Mouse (Mus musculus): ENCODE data around the gene Pdik1l.

The Pdik1l gene

DNA sequence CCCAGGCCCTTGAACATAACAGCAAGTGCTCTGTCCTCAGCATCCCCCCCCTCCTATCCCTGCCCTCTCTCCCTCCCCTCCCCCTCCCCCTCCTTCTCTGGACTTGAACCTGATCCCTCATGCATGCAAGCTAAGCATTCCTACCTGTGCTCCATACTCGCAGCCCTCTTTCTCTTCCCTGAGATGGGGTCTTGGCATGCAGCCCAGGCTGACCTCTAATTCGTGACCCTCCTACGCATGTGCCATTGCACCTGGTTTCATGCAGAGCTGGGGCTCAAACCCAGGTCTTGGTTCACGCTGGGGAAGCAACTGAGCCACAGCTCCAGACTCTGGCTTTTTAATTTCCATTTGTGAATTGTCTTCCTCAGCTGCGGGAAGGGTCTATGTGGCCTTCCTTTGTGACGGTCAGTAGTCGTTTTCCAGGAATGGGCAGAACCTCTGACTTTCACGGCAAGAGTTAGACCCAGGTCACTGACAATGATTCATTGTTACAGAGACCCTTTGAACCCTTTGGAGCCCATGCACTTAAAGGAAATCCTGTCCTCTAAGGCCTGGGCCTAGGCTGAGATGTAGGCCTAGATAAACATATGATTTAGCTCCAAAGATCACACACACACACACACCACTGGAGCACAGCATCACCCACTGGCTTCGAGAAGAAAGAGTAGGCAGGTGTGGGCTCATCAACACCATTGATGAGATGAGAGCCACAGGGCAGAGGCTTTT is 21.7 kb downstream of the Pdik1l start:
- in situ Hi-C loops (cut with MboI, MseI) = no loop called here

DNA sequence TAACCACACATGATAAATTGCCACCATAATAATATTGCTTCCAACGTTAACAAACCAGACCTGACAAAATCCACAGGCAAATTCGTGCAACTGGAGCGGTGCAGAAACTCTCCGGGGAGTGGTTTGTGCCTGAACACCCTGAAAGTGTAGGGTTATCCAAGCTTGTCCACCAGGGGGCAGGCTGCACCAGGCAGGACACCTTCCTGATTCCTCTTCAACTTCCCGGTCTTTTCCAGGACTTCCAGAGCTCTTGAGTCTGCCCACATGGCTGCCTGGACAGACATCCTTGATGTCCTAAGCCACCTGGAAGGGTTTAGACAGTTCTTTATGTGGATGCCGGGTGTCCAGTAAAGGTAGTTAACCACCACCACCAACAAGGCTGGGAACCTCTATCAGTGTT is 24.5 kb downstream of the Pdik1l start:
- in situ Hi-C loops (cut with MboI, MseI) = loop anchor here in 1 of 2 experiments (5.0 kb wide), 1 partner anchor 34 kb away; no protein-coding TSS in a partner anchor

DNA sequence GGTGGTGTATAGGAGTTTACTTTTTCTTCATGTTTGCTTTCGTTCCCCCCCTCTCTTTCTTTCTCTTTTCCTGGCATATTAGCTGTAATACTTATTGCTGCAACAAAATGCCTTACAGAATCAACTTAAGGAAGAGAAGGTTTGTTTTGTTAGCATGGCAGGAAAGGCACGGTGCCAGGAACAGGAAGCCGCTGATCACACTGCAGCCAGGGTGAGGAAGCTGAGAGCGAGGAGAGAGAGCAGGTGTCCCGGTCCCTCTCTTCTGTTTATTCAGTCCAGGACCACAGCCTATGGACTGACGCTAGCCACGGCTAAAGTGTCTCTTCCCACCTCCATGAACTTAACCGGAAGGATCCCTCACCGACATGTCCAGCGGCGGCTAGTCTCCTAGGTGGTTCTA is 29.3 kb downstream of the Pdik1l start:
- in situ Hi-C loops (cut with MboI, MseI) = loop anchor here in 1 of 2 experiments (10.0 kb wide), 1 partner anchor 456 kb away; no protein-coding TSS in a partner anchor

DNA sequence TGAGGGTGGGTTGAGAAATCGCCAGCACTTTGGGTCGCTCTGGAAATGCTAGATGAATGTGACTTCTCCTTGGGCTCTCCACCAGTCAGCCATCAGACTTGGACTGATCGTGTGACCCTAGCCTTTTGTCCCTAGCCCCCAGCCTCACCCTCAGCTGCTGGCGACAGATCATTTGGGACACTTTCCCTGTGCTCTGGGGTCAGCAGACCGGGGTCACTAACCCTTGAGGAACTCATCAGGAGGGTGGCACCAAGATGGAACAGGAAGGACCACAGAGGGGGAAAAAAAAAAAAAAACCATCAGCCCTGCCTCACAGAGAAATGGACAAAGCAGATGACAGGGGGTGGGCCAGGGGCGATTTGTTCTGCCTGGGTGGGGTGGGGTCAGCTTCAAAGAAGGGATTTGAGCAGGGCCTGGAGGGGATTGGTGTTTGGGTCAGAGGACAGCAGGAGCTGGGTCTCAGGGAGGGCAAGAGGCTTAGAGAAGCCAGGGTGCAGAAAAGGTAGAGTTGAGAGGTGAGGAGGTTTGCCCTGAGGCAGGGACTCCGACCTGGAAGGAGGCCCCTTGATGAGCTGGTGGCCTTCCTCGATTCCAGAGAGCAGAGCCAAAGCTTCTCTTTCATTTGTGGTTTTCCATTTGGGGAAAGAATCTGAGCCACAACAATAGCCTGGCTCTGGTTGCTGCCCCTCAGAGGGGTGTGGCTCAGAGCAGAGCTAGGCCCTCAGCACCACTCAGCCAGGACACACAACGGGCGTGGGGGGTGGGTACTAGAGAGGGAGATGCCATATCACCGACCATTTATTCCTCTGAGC is 30.3 kb downstream of the Pdik1l start:
- in situ Hi-C loops (cut with MboI, MseI) = loop anchor here in 1 of 2 experiments (10.0 kb wide), 1 partner anchor 457 kb away; no protein-coding TSS in a partner anchor

DNA sequence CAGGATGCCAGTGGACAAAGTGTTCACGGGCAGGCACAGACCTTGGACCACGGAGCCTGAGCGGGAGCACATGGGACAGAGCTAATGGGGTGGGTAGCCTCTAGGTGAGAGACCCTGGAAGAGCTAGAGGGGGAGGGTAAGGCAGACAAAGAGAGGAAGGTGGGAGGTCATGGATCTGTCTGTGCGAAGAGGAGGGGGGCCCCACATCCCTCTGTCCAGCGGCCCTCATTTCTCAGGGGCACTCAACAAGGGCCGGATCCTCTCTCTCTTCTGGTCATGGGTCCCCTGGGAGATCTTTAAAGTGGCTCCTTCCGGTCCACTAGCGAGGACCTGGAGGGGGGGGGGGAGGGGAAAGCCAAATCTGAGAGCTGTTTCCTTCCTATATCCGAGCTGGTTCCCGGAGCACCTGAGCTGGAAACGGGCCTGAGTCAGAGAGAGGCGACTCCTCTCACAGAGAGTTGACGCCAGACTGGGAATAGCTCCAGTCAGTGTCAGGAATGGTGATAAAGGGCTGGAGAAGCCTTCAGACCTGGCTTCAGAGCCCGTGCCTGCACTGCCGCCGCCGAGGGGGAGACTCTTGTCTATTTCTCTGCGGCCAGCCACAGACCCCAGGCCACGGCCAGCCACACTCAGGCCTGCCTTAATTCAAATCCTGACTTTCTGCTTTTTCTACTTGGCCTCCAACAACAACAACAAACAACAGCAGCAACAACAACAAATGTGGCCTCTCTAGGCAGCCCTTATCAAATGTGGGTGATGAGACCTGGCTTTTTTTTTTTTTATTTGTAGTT is 31.1 kb downstream of the Pdik1l start:
- in situ Hi-C loops (cut with MboI, MseI) = loop anchor here in 1 of 2 experiments (10.0 kb wide), 1 partner anchor 458 kb away; no protein-coding TSS in a partner anchor

DNA sequence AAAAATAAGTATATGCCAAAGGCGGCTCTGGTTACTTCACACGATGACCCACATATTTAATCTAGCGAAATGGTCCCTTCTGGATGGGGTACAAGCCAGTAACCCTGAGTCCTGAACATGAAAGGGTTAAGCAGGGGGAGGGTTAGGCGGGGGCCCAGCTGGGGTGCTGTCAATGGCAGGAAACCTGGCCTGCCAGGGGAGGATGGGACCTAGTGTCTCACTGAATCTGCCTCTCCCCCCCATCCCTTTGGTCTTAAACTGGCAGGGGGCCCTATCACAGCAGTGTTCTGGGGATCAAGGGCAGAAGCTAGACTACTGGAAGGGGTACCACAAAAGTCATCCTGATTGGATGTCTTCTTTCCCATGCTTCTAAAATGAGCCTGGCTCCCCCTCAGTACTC is 31.8 kb downstream of the Pdik1l start:
- in situ Hi-C loops (cut with MboI, MseI) = loop anchor here in 1 of 2 experiments (10.0 kb wide), 1 partner anchor 459 kb away; no protein-coding TSS in a partner anchor

DNA sequence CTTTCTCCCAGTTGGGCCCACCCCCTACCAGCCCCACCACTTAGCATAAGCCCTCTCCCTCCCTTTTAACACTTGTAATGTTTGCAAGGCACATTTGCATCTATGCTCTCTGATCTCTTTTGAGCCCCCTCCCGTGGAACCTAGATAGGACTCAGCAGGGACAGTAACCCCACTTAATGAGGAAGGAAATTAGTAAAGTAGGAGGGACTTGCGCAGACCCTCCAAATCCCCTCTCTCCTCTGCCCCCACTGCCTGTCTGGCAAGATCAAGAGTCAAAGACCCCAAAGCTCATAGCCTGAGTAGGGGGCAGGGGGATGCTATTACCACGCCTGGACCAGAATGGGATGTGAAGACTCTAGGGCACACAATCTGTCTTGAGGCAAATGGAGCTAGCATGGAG is 32.9 kb downstream of the Pdik1l start:
- in situ Hi-C loops (cut with MboI, MseI) = loop anchor here in 1 of 2 experiments (10.0 kb wide), 1 partner anchor 460 kb away; no protein-coding TSS in a partner anchor

DNA sequence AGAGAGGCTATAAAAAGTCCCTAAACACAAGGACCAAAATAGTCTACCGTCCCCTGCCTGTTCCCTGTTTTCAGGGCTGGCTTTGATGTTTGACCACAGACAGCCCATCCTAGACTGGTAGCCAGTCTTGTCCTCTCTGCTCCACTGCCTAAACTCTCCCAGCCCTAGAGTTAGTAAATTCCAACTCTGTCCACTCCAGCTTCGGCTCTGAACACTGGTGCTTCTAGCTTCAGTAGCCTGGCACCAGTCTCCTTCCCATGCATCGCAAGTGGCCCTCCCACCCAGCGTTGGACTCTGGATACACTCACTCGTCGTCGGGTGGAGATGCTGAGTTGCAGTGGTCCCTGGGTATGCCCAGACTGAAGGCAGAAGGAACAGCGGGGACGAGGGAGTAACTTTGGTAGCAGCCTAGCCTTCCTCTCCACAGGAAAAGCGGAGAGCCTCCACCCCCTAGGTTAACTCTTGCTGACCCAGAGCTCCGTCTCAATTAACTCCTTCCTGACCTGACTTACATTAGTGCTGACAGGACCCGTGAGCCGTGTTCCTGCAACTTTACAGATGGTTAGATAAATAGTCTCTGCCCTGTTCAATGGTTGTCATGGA is 33.9 kb downstream of the Pdik1l start, which contains the start of gene Grrp1:
Gene Grrp1 (minus strand): TSS at position 385 of the 603 bp plus-strand sequence.
- in situ Hi-C loops (cut with MboI, MseI) = loop anchor here in 1 of 2 experiments (10.0 kb wide), 1 partner anchor 461 kb away; no protein-coding TSS in a partner anchor

DNA sequence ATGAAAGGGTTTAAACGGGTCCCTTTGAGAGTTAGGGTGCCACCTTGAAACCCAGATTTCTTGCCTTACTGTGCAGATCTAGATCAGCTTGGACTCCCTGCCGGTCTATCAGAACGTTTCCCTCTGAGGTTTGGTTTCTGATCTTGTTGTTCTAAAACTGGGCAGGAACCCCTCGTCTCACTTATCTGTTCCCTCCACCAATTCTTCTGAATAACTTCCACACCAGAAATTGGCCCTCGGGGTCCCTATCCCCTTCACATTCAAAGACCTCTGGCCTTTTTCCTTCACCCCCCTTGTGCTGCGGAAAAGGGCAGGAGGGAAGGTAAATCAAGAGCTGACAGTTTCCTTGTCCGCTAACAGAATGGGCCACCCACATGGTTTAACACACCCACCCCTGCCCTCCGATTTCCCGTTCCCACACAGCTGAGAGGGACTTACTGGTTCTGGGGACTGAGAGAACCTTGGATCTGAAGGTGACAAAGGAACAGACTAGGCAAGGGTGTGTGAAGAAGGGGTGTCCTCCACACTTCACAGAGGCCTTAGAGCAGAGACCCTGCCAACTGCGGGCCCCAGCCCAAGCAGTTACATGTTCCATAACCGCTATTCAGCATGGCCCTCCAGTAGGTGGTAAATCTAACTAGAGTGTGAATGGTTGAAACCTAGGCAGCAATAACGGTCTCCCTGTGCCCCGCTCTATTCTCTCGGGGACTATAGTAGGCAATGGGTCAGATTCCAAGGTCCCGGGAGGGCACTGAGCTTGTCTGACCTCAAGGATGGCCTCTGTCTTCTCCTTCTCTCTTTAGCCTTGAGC is 34.6 kb downstream of the Pdik1l start:
- in situ Hi-C loops (cut with MboI, MseI) = loop anchor here in 1 of 2 experiments (10.0 kb wide), 1 partner anchor 462 kb away; no protein-coding TSS in a partner anchor

DNA sequence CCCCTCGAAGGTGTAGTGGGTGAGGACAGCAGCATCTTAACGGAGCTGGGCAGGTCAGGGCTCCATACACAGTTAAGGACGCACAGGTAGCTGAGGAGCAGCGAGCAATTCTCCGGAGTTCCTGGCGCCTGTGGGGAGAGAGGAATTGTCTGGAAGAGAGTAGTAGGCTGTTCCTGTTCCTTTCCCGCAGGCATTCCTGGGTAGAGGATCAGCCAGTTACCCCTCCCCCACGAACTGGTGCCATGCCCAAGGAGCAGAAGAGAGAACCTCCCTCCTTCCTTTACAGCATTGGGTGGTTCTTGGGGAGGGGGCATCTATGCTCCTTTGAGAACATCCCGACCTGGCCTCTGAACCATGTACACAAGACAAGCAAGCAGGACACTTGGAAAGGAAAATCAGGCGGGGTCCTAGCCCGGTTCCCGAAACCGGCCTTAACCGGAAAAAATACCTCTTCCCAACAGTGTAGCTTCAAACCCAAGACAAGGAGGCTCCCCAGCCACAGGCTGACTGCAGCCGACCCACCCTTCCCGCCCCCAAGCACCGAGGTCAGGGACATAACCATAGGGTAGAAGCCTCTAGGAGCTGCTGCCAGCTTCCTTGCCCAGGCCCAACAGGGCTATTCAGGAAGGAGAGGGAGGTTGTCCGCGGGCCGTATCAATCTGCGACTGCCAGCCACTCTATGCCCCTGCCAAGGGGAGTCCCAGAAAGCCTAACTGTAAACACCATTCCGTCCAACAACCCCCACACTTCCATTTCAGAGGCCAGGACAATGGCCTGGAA is 35.4 kb downstream of the Pdik1l start:
- in situ Hi-C loops (cut with MboI, MseI) = loop anchor here in 1 of 2 experiments (10.0 kb wide), 1 partner anchor 462 kb away; no protein-coding TSS in a partner anchor

DNA sequence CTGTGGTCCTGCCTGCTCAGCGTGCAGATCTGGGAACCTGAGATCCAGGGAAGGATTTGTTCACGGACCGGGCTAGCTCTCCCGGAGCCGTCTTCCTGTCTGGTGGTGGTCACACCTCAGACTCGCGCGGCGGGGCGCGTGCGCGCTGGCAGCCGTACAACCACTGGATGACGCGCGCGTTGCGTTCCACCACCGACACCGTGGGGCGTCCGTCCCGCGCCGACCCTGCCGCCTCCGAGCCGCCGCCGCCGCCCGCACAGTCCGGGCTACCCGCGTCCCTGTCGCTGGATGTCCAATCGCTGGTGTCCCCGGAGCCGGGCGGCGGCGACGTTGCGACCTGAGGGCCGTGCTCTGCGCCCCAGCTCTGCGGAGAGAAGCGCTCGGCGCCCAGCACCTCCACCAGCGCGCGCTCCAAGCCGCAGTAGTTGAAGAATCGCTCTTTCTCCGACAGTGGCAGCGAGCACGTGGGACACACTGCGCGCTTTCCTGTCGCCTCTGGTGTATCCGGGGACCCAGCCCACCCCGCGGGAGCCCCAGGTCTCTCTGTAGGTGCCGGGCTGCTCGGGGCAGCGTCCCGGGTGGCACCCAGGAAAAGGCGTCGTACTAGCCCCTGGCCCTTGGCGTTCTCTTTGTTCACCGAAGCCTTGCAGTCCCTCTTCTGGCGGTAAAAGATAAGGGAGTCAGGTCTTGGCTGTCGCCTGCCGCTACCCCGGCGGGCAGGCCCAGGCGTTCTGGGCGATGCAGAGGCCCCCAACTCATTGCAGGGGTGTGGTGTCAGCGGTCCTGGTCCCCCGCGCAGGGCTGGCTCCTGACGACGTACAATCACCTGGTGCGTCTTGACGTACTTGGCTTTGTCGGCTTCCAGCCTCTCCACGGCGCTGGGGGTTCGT is 36.2 kb downstream of the Pdik1l start:
- in situ Hi-C loops (cut with MboI, MseI) = loop anchor here in 1 of 2 experiments (10.0 kb wide), 1 partner anchor 463 kb away; no protein-coding TSS in a partner anchor

DNA sequence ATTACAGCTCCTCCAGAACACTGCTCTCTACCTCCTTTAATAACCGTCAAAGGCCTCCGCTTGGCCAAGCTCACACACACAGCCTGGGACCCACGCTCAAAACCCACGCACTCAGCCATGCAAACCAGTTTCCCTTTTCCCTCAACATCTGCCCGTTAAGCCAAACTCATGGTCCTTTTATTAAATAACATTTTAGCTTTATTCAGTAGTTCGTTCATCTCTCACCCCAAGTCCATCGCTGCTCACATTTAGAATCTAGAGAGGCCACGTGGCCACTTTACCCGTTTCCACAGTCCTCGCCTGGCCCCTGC is 36.8 kb downstream of the Pdik1l start:
- in situ Hi-C loops (cut with MboI, MseI) = loop anchor here in 1 of 2 experiments (10.0 kb wide), 1 partner anchor 464 kb away; no protein-coding TSS in a partner anchor

DNA sequence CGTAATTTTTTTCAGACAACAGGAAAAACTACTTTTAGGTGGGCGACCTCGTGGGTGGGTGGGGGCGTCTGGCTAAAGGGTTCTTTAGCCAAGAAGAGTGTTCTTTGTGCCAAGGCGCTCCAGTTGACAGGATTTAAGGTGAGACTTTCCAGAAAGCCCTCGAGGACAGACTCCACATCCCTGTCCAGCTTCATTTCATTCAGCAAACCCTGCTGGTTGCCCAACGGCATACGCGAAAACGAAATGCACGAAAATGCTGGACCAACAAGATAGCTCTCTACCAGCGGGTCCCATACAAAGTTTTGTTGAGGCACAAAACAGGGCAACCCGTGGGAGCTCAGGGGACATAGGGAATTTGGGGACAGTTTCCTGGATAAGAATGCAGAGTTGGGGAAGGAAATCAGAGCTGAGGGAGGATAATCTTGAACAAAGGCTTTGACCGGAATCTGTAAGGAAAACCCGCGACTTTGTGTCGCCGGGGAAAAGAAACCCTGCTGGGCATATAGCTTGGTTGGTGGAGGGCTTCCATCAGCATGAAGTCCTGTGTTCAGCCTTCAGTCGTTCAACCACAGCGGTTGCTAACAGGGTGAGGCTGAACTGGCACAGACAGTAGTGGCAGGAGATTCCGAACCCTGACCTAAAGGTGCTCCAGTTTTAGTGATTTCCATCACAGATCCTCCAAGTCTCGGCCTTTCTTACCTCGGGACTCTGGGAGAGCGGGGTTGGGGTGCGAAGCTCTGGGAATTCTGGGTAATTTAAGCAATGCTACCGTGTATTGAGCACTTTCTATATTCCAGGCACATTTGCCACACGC is 37.4 kb downstream of the Pdik1l start:
- in situ Hi-C loops (cut with MboI, MseI) = loop anchor here in 1 of 2 experiments (10.0 kb wide), 1 partner anchor 464 kb away; no protein-coding TSS in a partner anchor

DNA sequence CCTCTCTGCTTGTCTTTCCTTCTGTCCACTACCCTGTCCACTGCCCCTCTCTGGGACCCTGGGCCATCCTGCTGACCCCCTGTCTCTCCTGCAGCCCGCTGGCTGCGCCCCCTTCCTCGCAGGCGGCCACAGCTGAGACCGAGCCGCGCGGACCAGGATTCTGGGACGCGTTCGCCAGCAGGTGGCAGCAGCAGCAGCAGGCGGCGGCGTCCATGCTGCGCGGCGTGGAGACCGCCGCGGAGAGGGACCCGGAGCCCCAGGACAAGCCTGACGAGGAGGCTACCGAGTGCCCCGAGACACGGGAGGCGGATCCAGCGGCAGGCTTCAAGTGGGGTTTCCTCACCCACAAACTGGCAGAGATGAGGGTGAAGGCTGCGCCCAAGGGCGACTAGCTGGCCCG is 38.0 kb downstream of the Pdik1l start:
- in situ Hi-C loops (cut with MboI, MseI) = loop anchor here in 1 of 2 experiments (5.0 to 10.0 kb wide), 2 partner anchors 43 to 465 kb away; no protein-coding TSS in a partner anchor

DNA sequence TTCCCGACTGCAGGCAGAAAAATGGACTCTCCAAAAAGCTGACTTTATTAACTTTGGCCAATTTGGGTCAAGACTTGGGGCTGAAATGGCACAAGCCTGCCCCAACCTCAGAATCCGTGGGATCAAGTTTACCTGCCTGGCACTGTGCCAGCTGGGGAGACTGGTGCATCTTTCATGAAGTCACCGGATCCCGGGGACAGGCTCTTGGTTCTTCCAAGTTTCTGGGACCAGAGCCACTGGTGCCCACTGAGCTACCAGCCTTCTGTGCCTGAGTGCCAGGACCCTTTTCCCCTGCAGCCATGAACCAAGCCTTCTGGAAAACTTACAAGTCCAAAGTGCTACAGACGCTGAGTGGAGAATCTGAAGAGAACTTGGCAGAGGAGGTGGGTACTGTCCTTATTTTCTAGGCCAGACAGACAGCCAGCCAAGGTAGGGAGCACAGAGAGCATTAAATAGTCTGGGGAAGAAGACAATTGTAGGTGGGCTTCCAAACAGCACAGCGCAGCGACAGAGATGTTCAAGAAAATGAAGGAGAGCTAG is 40.9 kb downstream of the Pdik1l start, which contains the start of gene Gm30191:
Gene Gm30191 (plus strand): TSS at position 217 of the 540 bp plus-strand sequence.
- in situ Hi-C loops (cut with MboI, MseI) = loop anchor here in 1 of 2 experiments (5.0 kb wide), 1 partner anchor 46 kb away; no protein-coding TSS in a partner anchor

DNA sequence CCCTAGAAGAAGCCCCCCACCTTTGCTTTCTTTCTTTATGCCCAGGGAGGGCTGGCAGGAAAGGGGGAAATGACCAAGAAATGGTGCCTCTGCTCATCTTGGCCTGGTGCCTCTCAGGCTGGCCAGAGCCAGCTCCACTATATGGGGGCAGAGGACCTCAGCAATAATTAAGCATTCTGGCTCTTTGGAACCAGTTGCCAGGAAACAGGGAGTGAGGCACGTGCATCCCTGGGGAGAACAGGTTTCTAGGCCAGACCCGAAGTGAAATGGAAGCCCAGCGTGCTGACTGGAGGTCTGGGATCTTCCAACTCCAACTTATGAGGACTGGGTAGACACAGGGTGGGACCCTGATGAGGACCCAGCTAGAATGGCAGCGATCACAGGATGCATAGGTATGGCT is 41.4 kb downstream of the Pdik1l start:
- in situ Hi-C loops (cut with MboI, MseI) = loop anchor here in 1 of 2 experiments (5.0 kb wide), 1 partner anchor 46 kb away; no protein-coding TSS in a partner anchor

Measured in T-helper 17 cell (primary cell).